Mouse (Mus musculus): ENCODE data around the gene Calm5. TPM values are rescaled to one million over a fixed set of nuclear protein-coding genes. Genes with fewer than 3 reads are reported as not detected.

The Calm5 gene
- total RNA-seq, 1 experiment from 2014 or later: not detected

Other genes with a start within 250 kb of the Calm5 start
- gene Fam208b, start 243.1 kb upstream of the Calm5 start, total RNA-seq (2021): 27.0 and 29.7 TPM in 2 replicates
- 11.9 and 15.8 TPM in 2 replicates for gene Asb13, start 220.1 kb upstream of the Calm5 start, total RNA-seq (2021)
- gene Calml3, start 49.9 kb upstream of the Calm5 start, total RNA-seq (2021): not detected in 2 replicates
- gene Calm4, start 16.4 kb upstream of the Calm5 start, total RNA-seq (2021): not detected in 2 replicates
- 94.7 and 107 TPM in 2 replicates for gene Net1, start 64.0 kb downstream of the Calm5 start, total RNA-seq (2021)
- not detected in 2 replicates for gene Tubal3, start 64.1 kb downstream of the Calm5 start, total RNA-seq (2021)
- gene Ucn3, start 91.2 kb downstream of the Calm5 start, total RNA-seq (2021): not detected in 2 replicates
- gene Akr1c14, start 194.8 kb downstream of the Calm5 start, total RNA-seq (2021): 0.73 and 1.8 TPM in 2 replicates